Mouse (Mus musculus): ENCODE measurements around the gene Man1a2. TPM values are rescaled to one million over a fixed set of nuclear protein-coding genes. Genes with fewer than 3 reads are reported as not detected.

The Man1a2 gene
- polyA plus RNA-seq (2012; rRNA removed): 17.2 and 19.7 TPM in 2 replicates

DNA sequence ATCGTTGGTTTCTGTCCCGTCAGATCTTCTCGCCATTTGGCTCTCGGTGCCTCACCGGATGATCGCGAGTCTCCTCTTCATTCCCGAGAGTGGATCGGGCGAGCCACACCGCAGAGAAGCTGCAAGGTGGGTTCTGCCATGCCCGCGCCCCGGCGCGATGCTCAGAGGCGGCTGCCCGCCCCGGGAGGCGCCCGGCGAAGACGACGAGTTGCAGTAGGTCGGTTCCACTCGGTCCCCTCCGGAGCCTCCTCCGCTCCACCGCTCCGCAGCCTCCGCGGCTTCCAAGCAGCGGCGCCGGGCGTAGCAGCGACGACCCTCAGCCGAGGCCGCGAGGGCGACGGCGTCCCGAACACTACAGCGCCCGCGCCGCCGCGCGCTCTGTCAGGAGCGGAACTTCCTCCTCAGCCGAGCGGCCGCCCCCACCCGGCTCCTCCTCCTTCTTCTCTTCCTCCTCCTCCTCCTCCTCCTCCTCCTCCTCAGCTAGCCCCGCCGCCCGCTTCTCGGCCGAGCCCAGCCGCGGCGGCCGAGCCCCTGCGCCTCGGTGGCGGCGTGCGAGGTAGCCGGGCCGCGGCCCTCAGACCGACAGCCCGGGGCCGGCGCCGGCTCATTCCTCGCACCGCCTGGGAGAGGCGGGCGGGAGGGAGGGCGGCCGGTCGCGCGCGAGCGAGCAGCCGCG lies at the start of gene Man1a2:
TSS of gene Man1a2 (minus strand) at position 417 of the 676 bp plus-strand sequence.

Other genes starting within 250 kb of the Man1a2 start
- gene Tent5c, start 196.2 kb downstream of the Man1a2 start, polyA plus RNA-seq (2012; rRNA removed): 0.57 and 0.75 TPM in 2 replicates
- gene Vtcn1, start 140.0 kb upstream of the Man1a2 start, polyA plus RNA-seq (2012; rRNA removed): 0.06 TPM in 1 of 2 replicates, not detected in the other
- 12.2 and 13.0 TPM in 2 replicates for gene Trim45, start 236.7 kb upstream of the Man1a2 start, polyA plus RNA-seq (2012; rRNA removed)